Mouse (Mus musculus): ENCODE measurements around the gene 4933428G20Rik. TPM values are rescaled to one million over a fixed set of nuclear protein-coding genes. Genes with fewer than 3 reads are reported as not detected.

Gene 4933428G20Rik
- polyA plus RNA-seq, 1 experiment from 2014 or later, result 0.87 TPM

DNA sequence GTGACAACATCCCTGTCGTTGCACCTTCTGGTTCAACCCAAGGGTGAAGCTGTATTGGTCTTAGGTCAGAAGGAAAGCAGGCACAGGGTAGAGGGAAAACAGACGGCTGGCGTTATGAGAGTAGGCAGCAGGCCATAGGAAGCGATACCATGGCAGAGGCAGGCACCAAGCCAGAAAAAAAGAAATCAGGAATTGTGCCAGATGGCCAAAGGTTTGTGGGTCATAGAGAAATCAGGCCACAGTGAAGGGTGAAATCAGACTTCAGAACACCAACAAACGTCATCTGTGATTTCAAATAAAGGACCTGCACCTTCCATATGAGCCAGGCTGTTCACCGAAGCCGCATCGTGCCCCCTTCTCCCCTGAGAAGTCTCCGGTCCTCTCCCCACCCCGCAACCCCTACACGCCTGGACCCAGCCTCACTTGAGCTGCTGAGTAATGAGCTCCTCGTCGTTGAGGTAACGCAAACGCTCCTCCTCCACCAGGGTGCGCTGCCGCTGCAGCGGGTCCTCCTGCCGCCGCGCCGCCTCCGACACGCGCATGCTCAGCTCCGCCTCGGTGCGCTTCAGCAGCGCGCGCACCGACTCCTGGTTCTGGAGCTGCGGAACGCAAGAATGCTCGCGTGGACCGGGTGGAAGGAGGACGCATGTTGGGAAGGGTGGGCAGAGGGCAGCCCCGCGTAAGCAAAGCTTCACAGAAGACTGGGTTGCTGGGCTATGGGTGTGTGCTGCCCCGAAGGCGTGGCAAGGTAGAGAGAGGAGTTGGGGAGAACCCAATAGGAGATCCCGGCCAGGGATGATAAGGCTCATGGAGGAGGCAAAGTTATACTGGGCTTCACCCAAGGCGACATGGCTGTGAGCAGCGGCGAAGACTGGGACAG is 31.5 kb upstream of the 4933428G20Rik start:
- no peak overlapping the region for H3K27ac ChIP-seq
- H3K36me3 ChIP-seq, result peaks cover 12% of the 10 kb centered on the region; the same call in 1 of the 2 replicates
- H3K9ac ChIP-seq, result peak overlapping the region; percentile 41; the same call in 1 of the 2 replicates
- H3K27me3 ChIP-seq (replicated peaks), result peaks cover 52% of the 10 kb centered on the region
- peak overlapping the region; percentile 35 for H3K4me3 ChIP-seq
- H3K9me3 ChIP-seq, result no peaks in the 10 kb centered on the region
- peak overlapping the region; percentile 65 for H3K4me2 ChIP-seq (replicated peaks)
- WGBS, result 7% methylated on average over 46 of the region's 46 CpGs
- peak; percentile 60 for ATAC-seq (ENCODE audit: low FRiP score, low read depth)
- H3K4me1 ChIP-seq, result peaks cover 29% of the 10 kb centered on the region

GRCm38 (mm10) chr11:97530961-97531360 is 30.8 kb upstream of the 4933428G20Rik start:
- Histone ChIP-seq H3K27ac (no peak overlapping the region), H3K4me3 (no peak overlapping the region), H3K27me3 (replicated peaks) (peaks cover 46% of the 10 kb centered on the region), H3K9ac (no peak overlapping the region), H3K9me3 (no peaks in the 10 kb centered on the region), H3K4me2 (replicated peaks) (0 out of 2 replicates have a peak overlapping the region, but pooled peaks have one; percentile 65), H3K36me3 (peaks cover 17% of the 10 kb centered on the region; the same call in 1 of the 2 replicates), H3K4me1 (peaks cover 25% of the 10 kb centered on the region)
- 53% methylated on average over 5 of the region's 5 CpGs for WGBS
- no peak for ATAC-seq (ENCODE audit: low FRiP score, low read depth)

DNA sequence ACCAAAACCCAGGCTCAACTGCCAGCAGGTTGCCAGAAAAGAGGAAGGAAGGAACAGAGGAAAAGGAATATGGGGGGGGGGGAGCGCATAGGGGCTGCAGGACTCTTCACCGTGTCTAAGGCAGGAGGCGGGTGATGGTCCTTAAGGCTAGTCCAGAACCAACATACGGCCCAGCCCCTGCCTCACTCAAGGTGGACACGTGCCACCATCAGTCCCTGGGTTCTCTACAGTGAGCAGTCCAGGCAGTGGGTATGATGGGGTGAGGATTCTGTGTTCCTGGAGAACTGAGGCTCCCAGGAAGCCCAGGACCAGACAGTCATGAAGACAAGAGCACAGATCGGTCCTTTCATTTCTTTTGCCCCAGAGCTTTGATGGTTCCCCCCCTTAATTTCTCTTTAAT is 29.9 kb upstream of the 4933428G20Rik start:
- 89% methylated on average over 6 of the region's 6 CpGs for WGBS
- Histone ChIP-seq H3K36me3 (peaks cover 21% of the 10 kb centered on the region), H3K4me3 (no peak overlapping the region), H3K9ac (no peak overlapping the region), H3K9me3 (no peaks in the 10 kb centered on the region), H3K27me3 (replicated peaks) (peaks cover 37% of the 10 kb centered on the region), H3K4me2 (replicated peaks) (no peak overlapping the region), H3K27ac (no peak overlapping the region), H3K4me1 (peaks cover 26% of the 10 kb centered on the region)
- no peak for ATAC-seq (ENCODE audit: low FRiP score, low read depth)

DNA sequence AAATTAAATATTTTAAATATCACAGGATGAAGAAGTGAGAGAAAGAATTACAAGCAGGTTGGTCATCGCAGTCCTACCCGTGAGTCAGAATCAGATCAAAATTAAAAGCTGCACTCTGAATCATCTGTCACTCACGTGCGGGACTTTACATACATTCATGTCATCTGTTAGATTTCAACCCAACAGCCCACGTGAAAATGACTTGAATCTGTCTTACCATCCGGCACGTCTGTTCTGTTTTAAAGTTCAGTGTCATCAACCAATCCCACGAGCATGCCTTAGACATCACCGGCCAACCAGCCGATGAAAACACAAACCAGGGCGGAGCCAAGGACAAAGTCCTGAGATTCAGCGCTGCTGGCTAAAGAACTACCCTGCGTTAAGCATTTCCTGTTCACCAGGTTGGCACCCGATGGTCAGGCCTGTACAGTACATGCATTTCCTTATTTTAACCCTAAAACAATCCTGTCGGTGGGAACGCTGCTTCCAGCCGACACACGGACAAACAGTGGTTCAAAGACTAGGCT is 28.2 kb upstream of the 4933428G20Rik start:
- no peak overlapping the region for H3K4me2 ChIP-seq (replicated peaks)
- peaks cover 21% of the 10 kb centered on the region for H3K36me3 ChIP-seq
- H3K9me3 ChIP-seq, result no peaks in the 10 kb centered on the region
- 82% methylated on average over 18 of the region's 18 CpGs for WGBS
- no peak overlapping the region for H3K27ac ChIP-seq
- ATAC-seq (ENCODE audit: low FRiP score, low read depth), result no peak
- peaks cover 34% of the 10 kb centered on the region for H3K4me1 ChIP-seq
- H3K9ac ChIP-seq, result no peak overlapping the region
- no peak overlapping the region for H3K4me3 ChIP-seq
- H3K27me3 ChIP-seq (replicated peaks), result peaks cover 20% of the 10 kb centered on the region

GRCm38 (mm10) chr11:97525313-97525712 is 25.2 kb upstream of the 4933428G20Rik start:
- 94% methylated on average over 6 of the region's 6 CpGs for WGBS
- peaks cover 45% of the 10 kb centered on the region for H3K36me3 ChIP-seq
- H3K9ac ChIP-seq, result no peak overlapping the region
- no peaks in the 10 kb centered on the region for H3K27me3 ChIP-seq (replicated peaks)
- no peak overlapping the region for H3K4me2 ChIP-seq (replicated peaks)
- H3K27ac ChIP-seq, result no peak overlapping the region
- no peak for ATAC-seq (ENCODE audit: low FRiP score, low read depth)
- peaks cover 23% of the 10 kb centered on the region for H3K4me1 ChIP-seq
- H3K4me3 ChIP-seq, result no peak overlapping the region
- no peaks in the 10 kb centered on the region for H3K9me3 ChIP-seq

- Histone ChIP-seq H3K27ac (0 out of 2 replicates have a peak overlapping the region, but pooled peaks have one; percentile 0), H3K4me3 (no peak overlapping the region), H3K36me3 (peaks cover 48% of the 10 kb centered on the region), H3K4me1 (peaks cover 23% of the 10 kb centered on the region), H3K9me3 (no peaks in the 10 kb centered on the region), H3K4me2 (replicated peaks) (no peak overlapping the region), H3K9ac (no peak overlapping the region), H3K27me3 (replicated peaks) (no peaks in the 10 kb centered on the region)
- ATAC-seq (ENCODE audit: low FRiP score, low read depth), result no peak
- WGBS, result 50% methylated on average over 9 of the region's 9 CpGs
Observed at GRCm38 (mm10) chr11:97524306-97524705, 24.2 kb upstream of the 4933428G20Rik start.

DNA sequence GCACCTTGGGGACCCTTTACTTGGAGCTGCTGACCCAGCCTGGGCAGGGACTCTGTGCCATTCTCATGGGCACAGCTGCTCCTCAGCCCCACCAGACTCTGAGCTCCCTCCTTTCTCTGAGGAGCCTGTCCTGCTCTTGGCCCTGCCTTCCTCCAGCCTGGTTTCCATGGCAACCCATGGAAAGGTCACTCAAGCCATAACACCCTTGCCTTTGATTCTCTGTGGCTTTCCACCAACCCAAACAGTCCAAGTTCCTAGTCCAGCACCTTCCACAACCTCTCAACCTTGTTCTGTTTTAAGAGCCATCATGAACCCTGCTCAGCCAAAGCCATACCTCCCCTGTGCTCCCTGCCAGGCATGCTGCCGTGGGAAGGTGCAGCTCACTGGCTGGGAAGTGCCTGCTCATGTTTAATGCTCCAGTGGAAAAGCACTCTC is 23.7 kb upstream of the 4933428G20Rik start:
- 0% methylated on average over 1 of the region's 1 CpGs for WGBS
- Histone ChIP-seq H3K4me1 (peaks cover 23% of the 10 kb centered on the region), H3K27me3 (replicated peaks) (no peaks in the 10 kb centered on the region), H3K27ac (0 out of 2 replicates have a peak overlapping the region, but pooled peaks have one; percentile 32), H3K4me2 (replicated peaks) (peak overlapping the region; percentile 30), H3K9me3 (no peaks in the 10 kb centered on the region), H3K9ac (no peak overlapping the region), H3K36me3 (peaks cover 51% of the 10 kb centered on the region), H3K4me3 (no peak overlapping the region)
- no peak for ATAC-seq (ENCODE audit: low FRiP score, low read depth)

GRCm38 (mm10) chr11:97523107-97523506 is 23.0 kb upstream of the 4933428G20Rik start:
- H3K9me3 ChIP-seq, result no peaks in the 10 kb centered on the region
- H3K4me3 ChIP-seq, result no peak overlapping the region
- H3K9ac ChIP-seq, result no peak overlapping the region
- 86% methylated on average over 14 of the region's 14 CpGs for WGBS
- peaks cover 55% of the 10 kb centered on the region for H3K36me3 ChIP-seq
- 0 out of 2 replicates have a peak overlapping the region, but pooled peaks have one; percentile 30 for H3K4me2 ChIP-seq (replicated peaks)
- no peak overlapping the region for H3K27ac ChIP-seq
- no peak for ATAC-seq (ENCODE audit: low FRiP score, low read depth)
- H3K4me1 ChIP-seq, result peaks cover 23% of the 10 kb centered on the region
- no peaks in the 10 kb centered on the region for H3K27me3 ChIP-seq (replicated peaks)

DNA sequence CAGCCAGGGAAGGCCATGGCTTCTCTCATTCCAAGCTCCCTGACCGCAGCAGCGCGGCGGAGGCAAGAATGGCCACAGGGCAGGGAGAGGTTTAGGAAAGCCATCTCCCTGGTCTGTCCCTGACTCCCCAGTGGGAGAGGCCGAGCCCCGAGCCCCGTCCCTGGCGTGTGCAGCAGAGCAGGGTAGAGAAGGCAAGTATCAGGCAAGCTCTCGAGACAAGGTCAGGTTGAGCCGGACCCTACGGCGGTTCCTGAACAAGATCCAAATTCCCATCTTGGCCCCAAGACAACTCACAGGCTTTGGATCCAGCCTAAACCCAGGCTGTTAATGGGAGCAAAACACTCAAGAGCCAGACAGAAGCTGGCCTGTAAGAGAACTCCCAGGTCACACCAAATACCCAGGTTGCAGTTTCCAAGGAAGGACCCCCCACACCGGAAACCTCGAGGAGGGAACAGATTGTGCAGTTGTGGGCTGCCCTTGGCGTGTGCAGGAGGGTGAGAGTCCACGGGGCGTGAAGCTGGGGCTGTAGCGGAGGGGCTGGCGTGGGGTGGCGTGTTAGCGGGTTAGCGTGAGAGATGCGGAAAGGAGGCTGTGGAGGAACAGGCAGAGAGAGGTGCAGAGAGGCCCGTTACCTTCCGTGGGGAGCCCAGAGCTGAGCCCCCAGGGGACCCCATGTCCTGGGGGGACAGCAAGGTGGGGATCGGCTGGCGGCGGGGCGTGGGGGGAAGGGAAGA is 21.8 kb upstream of the 4933428G20Rik start:
- Histone ChIP-seq H3K27ac (no peak overlapping the region), H3K4me3 (no peak overlapping the region), H3K9me3 (no peaks in the 10 kb centered on the region), H3K36me3 (peaks cover 66% of the 10 kb centered on the region), H3K27me3 (replicated peaks) (no peaks in the 10 kb centered on the region), H3K9ac (no peak overlapping the region), H3K4me1 (peaks cover 23% of the 10 kb centered on the region), H3K4me2 (replicated peaks) (no peak overlapping the region)
- ATAC-seq (ENCODE audit: low FRiP score, low read depth), result no peak
- 91% methylated on average over 29 of the region's 29 CpGs for WGBS

- ATAC-seq (ENCODE audit: low FRiP score, low read depth), result no peak
- 94% methylated on average over 7 of the region's 7 CpGs for WGBS
- Histone ChIP-seq H3K9ac (no peak overlapping the region), H3K4me2 (replicated peaks) (no peak overlapping the region), H3K27ac (no peak overlapping the region), H3K27me3 (replicated peaks) (no peaks in the 10 kb centered on the region), H3K9me3 (no peaks in the 10 kb centered on the region), H3K4me1 (peaks cover 23% of the 10 kb centered on the region), H3K4me3 (no peak overlapping the region), H3K36me3 (peaks cover 71% of the 10 kb centered on the region)
Observed at GRCm38 (mm10) chr11:97520541-97520940, 20.4 kb upstream of the 4933428G20Rik start.

DNA sequence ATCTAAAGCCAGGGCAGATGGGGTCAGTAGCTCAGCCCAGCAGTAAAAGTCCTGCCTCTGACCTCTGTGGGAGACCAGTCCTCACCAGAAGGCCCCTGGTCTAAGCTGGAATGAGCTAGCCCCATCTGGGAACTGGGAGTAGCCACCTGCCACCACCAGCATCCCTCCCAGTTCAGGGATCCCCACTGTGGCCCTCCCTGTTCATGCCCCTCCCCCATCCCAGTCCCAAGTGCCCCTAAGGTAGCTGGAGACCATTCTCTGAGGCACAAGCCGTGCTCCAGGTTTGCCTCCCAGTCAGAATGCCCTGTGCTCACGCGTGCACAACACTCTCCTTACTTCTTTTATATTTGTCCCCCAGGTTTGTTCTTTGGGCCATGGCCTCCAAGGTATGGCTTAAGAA is 12.9 kb upstream of the 4933428G20Rik start:
- 69% methylated on average over 3 of the region's 3 CpGs for WGBS
- no peak for ATAC-seq (ENCODE audit: low FRiP score, low read depth)
- H3K4me1 ChIP-seq, result peaks cover 21% of the 10 kb centered on the region
- no peaks in the 10 kb centered on the region for H3K27me3 ChIP-seq (replicated peaks)
- no peak overlapping the region for H3K4me3 ChIP-seq
- H3K36me3 ChIP-seq, result peaks cover 33% of the 10 kb centered on the region
- H3K4me2 ChIP-seq (replicated peaks), result no peak overlapping the region
- no peak overlapping the region for H3K27ac ChIP-seq
- H3K9ac ChIP-seq, result no peak overlapping the region
- H3K9me3 ChIP-seq, result no peaks in the 10 kb centered on the region

DNA sequence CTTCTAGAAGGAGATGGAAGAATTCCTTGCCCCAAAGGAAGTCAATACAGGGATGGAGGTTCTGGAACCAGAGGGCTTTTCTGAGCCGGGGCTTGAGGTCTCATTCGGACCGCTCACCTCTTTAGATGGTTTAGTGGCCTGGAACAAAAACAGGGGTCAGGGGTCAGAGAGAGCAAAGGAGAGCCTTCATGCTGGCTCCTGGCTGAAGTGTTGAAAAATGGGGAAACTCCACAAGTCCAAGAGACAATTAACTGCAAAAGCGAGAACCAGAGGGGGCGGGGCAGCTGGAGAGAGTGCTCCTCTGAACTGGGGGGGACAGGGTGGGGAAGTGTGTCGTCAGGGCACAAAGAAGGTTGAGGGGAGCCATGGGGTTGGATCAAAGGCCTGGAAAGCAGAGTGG is 12.4 kb upstream of the 4933428G20Rik start:
- Histone ChIP-seq H3K27ac (no peak overlapping the region), H3K27me3 (replicated peaks) (no peaks in the 10 kb centered on the region)
- ATAC-seq (ENCODE audit: low FRiP score, low read depth), result no peak

More for the DNA sequence above, 12.4 kb upstream of the 4933428G20Rik start:
- H3K4me1 ChIP-seq, result peaks cover 21% of the 10 kb centered on the region
- H3K9ac ChIP-seq, result no peak overlapping the region
- H3K4me3 ChIP-seq, result no peak overlapping the region
- peaks cover 29% of the 10 kb centered on the region for H3K36me3 ChIP-seq
- WGBS, result 31% methylated on average over 6 of the region's 6 CpGs
- no peak overlapping the region for H3K4me2 ChIP-seq (replicated peaks)
- H3K9me3 ChIP-seq, result no peaks in the 10 kb centered on the region
